Mouse (Mus musculus) macrophage (primary cell): ENCODE measurements around the gene Tescl. TPM values are rescaled to one million over a fixed set of nuclear protein-coding genes. Genes with fewer than 3 reads are reported as not detected.

ENCODE experiments used
- polyA plus RNA-seq: library from polyadenylated mRNA; stranded (reverse); fragments of 250-400 nt; gene quantifications from 3 replicates; pipeline ENCODE4 v1.2.4, GENCODE M21; 2018; ENCODE audit warnings: inconsistent platforms

Gene Tescl
- polyA plus RNA-seq, 1 experiment from 2014 or later, result not detected

Other genes starting within 250 kb of the Tescl start
- 0.21 to 0.39 TPM (median 0.21 TPM) in 3 replicates for gene Zfp112, start 221.6 kb downstream of the Tescl start, polyA plus RNA-seq
- 1.7 to 4.9 TPM (median 2.7 TPM) in 3 replicates for gene Zfp235, start 199.8 kb downstream of the Tescl start, polyA plus RNA-seq
- 0.06 to 0.09 TPM in 2 of 3 replicates, not detected in the other for gene Zfp114, start 158.9 kb downstream of the Tescl start, polyA plus RNA-seq
- 3.9 to 7.1 TPM (median 4.4 TPM) in 3 replicates for gene Zfp111, start 122.5 kb downstream of the Tescl start, polyA plus RNA-seq
- gene Zfp109, start 96.4 kb downstream of the Tescl start, polyA plus RNA-seq, result 0.92 to 1.6 TPM (median 1.1 TPM) in 3 replicates
- 1.1 to 2.5 TPM (median 1.6 TPM) in 3 replicates for gene Zfp108, start 79.1 kb downstream of the Tescl start, polyA plus RNA-seq
- gene Zfp93, start 63.5 kb downstream of the Tescl start, polyA plus RNA-seq, result 0.32 to 0.66 TPM (median 0.48 TPM) in 3 replicates
- gene Zfp61, start 32.7 kb downstream of the Tescl start, polyA plus RNA-seq, result 5.6 to 8.2 TPM (median 7.2 TPM) in 3 replicates
- gene Zfp94, start 17.3 kb downstream of the Tescl start, polyA plus RNA-seq, result 1.0 to 2.1 TPM (median 1.5 TPM) in 3 replicates
- gene Lypd5, start 15.3 kb upstream of the Tescl start, polyA plus RNA-seq, result not detected in 3 replicates
- 11.1 to 85.5 TPM (median 12.1 TPM) in 3 replicates for gene Kcnn4, start 36.3 kb upstream of the Tescl start, polyA plus RNA-seq
- gene Smg9, start 65.7 kb upstream of the Tescl start, polyA plus RNA-seq, result 19.7 to 29.3 TPM (median 20.3 TPM) in 3 replicates
- gene Irgc1, start 118.4 kb upstream of the Tescl start, polyA plus RNA-seq, result not detected in 3 replicates
- 37.1 to 79.3 TPM (median 71.4 TPM) in 3 replicates for gene Plaur, start 128.5 kb upstream of the Tescl start, polyA plus RNA-seq
- gene Cadm4, start 148.1 kb upstream of the Tescl start, polyA plus RNA-seq, result not detected in 3 replicates
- 0.60 to 3.0 TPM (median 0.77 TPM) in 3 replicates for gene Zfp428, start 173.1 kb upstream of the Tescl start, polyA plus RNA-seq
- gene AC161166.1, start 178.5 kb upstream of the Tescl start, polyA plus RNA-seq, result not detected in 3 replicates
- 6.1 to 11.9 TPM (median 11.5 TPM) in 3 replicates for gene Irgq, start 196.8 kb upstream of the Tescl start, polyA plus RNA-seq
- not detected in 3 replicates for gene Pinlyp, start 212.2 kb upstream of the Tescl start, polyA plus RNA-seq
- 26.7 to 70.1 TPM (median 46.9 TPM) in 3 replicates for gene Xrcc1, start 212.4 kb upstream of the Tescl start, polyA plus RNA-seq